Mouse (Mus musculus) bone marrow macrophage, adult 2 months (primary cell): ENCODE measurements around the gene Loxl1. TPM values are rescaled to one million over a fixed set of nuclear protein-coding genes. Genes with fewer than 3 reads are reported as not detected.

Experiments
- H3K27ac ChIP-seq: 2 replicates; pipeline ENCODE4 v1.5.1; 2012; ENCODE audit warnings: low read depth, low read length; ENCODE audit not compliant: insufficient read depth
- H3K4me1 ChIP-seq: 2 replicates; pipeline ENCODE4 v1.6.1; 2012; ENCODE audit warnings: low read length; ENCODE audit not compliant: control insufficient read depth, insufficient read depth
- H3K4me3 ChIP-seq: 2 replicates; pipeline ENCODE4 v1.5.1; 2012; ENCODE audit warnings: mild to moderate bottlenecking, low read length, moderate library complexity; ENCODE audit not compliant: insufficient read depth
- CTCF ChIP-seq: IDR thresholded peaks from 2 replicates; pipeline ENCODE4 v1.5.1; 2012; ENCODE audit warnings: low read depth, mild to moderate bottlenecking, low read length, moderate library complexity
- POLR2A ChIP-seq: IDR thresholded peaks from 2 replicates; pipeline ENCODE4 v1.6.1; 2012; ENCODE audit warnings: mild to moderate bottlenecking, low read depth, low read length, borderline replicate concordance
- polyA plus RNA-seq: library from polyadenylated mRNA; stranded (reverse); fragments of >200 nt; gene quantifications from 2 replicates; pipeline ENCODE4 v1.2.4, GENCODE M21; 2012; ENCODE audit not compliant: missing spikeins, insufficient read depth, insufficient read length

The Loxl1 gene
- polyA plus RNA-seq, 1 experiment: 1.8 TPM

- no peak overlapping the region for H3K4me3 ChIP-seq
- TF ChIP-seq CTCF: no peak
- no peak for TF ChIP-seq POLR2A
- H3K27ac ChIP-seq: peak overlapping the region; percentile 33; the same call in 1 of the 2 replicates
- peaks cover 76% of the 10 kb centered on the region for H3K4me1 ChIP-seq
Observed at GRCm38 (mm10) chr9:58271109-58271508, 41.9 kb downstream of the Loxl1 start.

- Histone ChIP-seq H3K4me1 (peaks cover 80% of the 10 kb centered on the region), H3K27ac (0 out of 2 replicates have a peak overlapping the region, but pooled peaks have one; percentile 13), H3K4me3 (no peak overlapping the region)
- no peak for TF ChIP-seq CTCF
Observed at GRCm38 (mm10) chr9:58270081-58270480, 42.9 kb downstream of the Loxl1 start.

GRCm38 (mm10) chr9:58268384-58269313, 44.3 kb downstream of the Loxl1 start:
- TF ChIP-seq POLR2A: no peak
- TF ChIP-seq CTCF: peak; percentile 81
- Histone ChIP-seq H3K27ac (peak overlapping the region; percentile 20), H3K4me3 (no peak overlapping the region), H3K4me1 (peaks cover 70% of the 10 kb centered on the region)

- TF ChIP-seq POLR2A (no peak), CTCF (no peak)
- Histone ChIP-seq H3K27ac (peak overlapping the region; percentile 91), H3K4me3 (peak overlapping the region; percentile 45), H3K4me1 (peaks cover 54% of the 10 kb centered on the region)
Observed at GRCm38 (mm10) chr9:58267046-58267445, 45.9 kb downstream of the Loxl1 start.

GRCm38 (mm10) chr9:58266571-58267011, 46.4 kb downstream of the Loxl1 start:
- Histone ChIP-seq H3K4me1 (peaks cover 50% of the 10 kb centered on the region), H3K27ac (peak overlapping the region; percentile 91), H3K4me3 (peak overlapping the region; percentile 45)
- TF ChIP-seq POLR2A (no peak), CTCF (no peak)

- Histone ChIP-seq H3K4me3 (no peak overlapping the region), H3K4me1 (peaks cover 40% of the 10 kb centered on the region), H3K27ac (no peak overlapping the region)
- TF ChIP-seq POLR2A (no peak), CTCF (no peak)
Observed at GRCm38 (mm10) chr9:58265368-58265767, 47.6 kb downstream of the Loxl1 start.

- Histone ChIP-seq H3K27ac (no peak overlapping the region), H3K4me3 (no peak overlapping the region), H3K4me1 (peaks cover 22% of the 10 kb centered on the region)
- no peak for TF ChIP-seq POLR2A
- TF ChIP-seq CTCF: no peak
Observed at GRCm38 (mm10) chr9:58262507-58262906, 50.5 kb downstream of the Loxl1 start.

GRCm38 (mm10) chr9:58255704-58256685, 57.0 kb downstream of the Loxl1 start:
- H3K4me1 ChIP-seq: peaks cover 27% of the 10 kb centered on the region
- TF ChIP-seq POLR2A (no peak), CTCF (no peak; the same call in 1 of the 2 replicates)
- no peak overlapping the region for H3K4me3 ChIP-seq
- H3K27ac ChIP-seq: peak overlapping the region; percentile 24; the same call in 1 of the 2 replicates

- TF ChIP-seq CTCF: no peak
- no peak for TF ChIP-seq POLR2A
- Histone ChIP-seq H3K4me3 (no peak overlapping the region), H3K27ac (no peak overlapping the region), H3K4me1 (peaks cover 32% of the 10 kb centered on the region)
Observed at GRCm38 (mm10) chr9:58255105-58255504, 57.9 kb downstream of the Loxl1 start.

- Histone ChIP-seq H3K4me1 (peaks cover 36% of the 10 kb centered on the region), H3K4me3 (peak overlapping the region; percentile 82), H3K27ac (0 out of 2 replicates have a peak overlapping the region, but pooled peaks have one; percentile 63)
Observed at GRCm38 (mm10) chr9:58253805-58254122, 59.2 kb downstream of the Loxl1 start.
